Mouse (Mus musculus) bone marrow macrophage, adult 2 months (primary cell): ENCODE results near the gene Map3k12. TPM values are rescaled to one million over a fixed set of nuclear protein-coding genes. Genes with fewer than 3 reads are reported as not detected.

Experiments
- H3K27ac ChIP-seq: 2 replicates; pipeline ENCODE4 v1.5.1; 2012; ENCODE audit warnings: low read depth, low read length; ENCODE audit not compliant: insufficient read depth
- H3K4me1 ChIP-seq: 2 replicates; pipeline ENCODE4 v1.6.1; 2012; ENCODE audit warnings: low read length; ENCODE audit not compliant: control insufficient read depth, insufficient read depth
- H3K4me3 ChIP-seq: 2 replicates; pipeline ENCODE4 v1.5.1; 2012; ENCODE audit warnings: mild to moderate bottlenecking, low read length, moderate library complexity; ENCODE audit not compliant: insufficient read depth
- CTCF ChIP-seq: IDR thresholded peaks from 2 replicates; pipeline ENCODE4 v1.5.1; 2012; ENCODE audit warnings: low read depth, mild to moderate bottlenecking, low read length, moderate library complexity
- POLR2A ChIP-seq: IDR thresholded peaks from 2 replicates; pipeline ENCODE4 v1.6.1; 2012; ENCODE audit warnings: mild to moderate bottlenecking, low read depth, low read length, borderline replicate concordance
- polyA plus RNA-seq: library from polyadenylated mRNA; stranded (reverse); fragments of >200 nt; gene quantifications from 2 replicates; pipeline ENCODE4 v1.2.4, GENCODE M21; 2012; ENCODE audit not compliant: missing spikeins, insufficient read depth, insufficient read length

The Map3k12 gene
- polyA plus RNA-seq, 1 experiment: 17.4 TPM

GRCm38 (mm10) chr15:102463666-102464065, 53.2 kb downstream of the Map3k12 start:
- Histone ChIP-seq H3K4me3 (no peak overlapping the region), H3K27ac (no peak overlapping the region), H3K4me1 (peaks cover 20% of the 10 kb centered on the region)
- TF ChIP-seq POLR2A (no peak), CTCF (no peak)

- H3K4me1 ChIP-seq: peaks cover 25% of the 10 kb centered on the region
- H3K4me3 ChIP-seq: 0 out of 2 replicates have a peak overlapping the region, but pooled peaks have one; percentile 2
- TF ChIP-seq POLR2A (no peak), CTCF (no peak)
- H3K27ac ChIP-seq: no peak overlapping the region
These were observed 55.3 kb downstream of the Map3k12 start for GRCm38 (mm10) chr15:102461430-102462075.

GRCm38 (mm10) chr15:102460971-102461370, 55.9 kb downstream of the Map3k12 start:
- Histone ChIP-seq H3K4me1 (peaks cover 25% of the 10 kb centered on the region), H3K4me3 (peak overlapping the region; percentile 78; the same call in 1 of the 2 replicates), H3K27ac (no peak overlapping the region)
- no peak for TF ChIP-seq POLR2A
- no peak for TF ChIP-seq CTCF

- H3K4me3 ChIP-seq: peak overlapping the region; percentile 78
- TF ChIP-seq POLR2A: no peak
- TF ChIP-seq CTCF: no peak
- 0 out of 2 replicates have a peak overlapping the region, but pooled peaks have one; percentile 41 for H3K27ac ChIP-seq
- H3K4me1 ChIP-seq: peaks cover 25% of the 10 kb centered on the region
These were observed 56.5 kb downstream of the Map3k12 start for GRCm38 (mm10) chr15:102460409-102460808.

GRCm38 (mm10) chr15:102459847-102460246, 57.0 kb downstream of the Map3k12 start:
- peak overlapping the region; percentile 78 for H3K4me3 ChIP-seq
- H3K27ac ChIP-seq: peak overlapping the region; percentile 41
- H3K4me1 ChIP-seq: peaks cover 25% of the 10 kb centered on the region
- TF ChIP-seq POLR2A (no peak), CTCF (no peak)

GRCm38 (mm10) chr15:102459381-102459780, 57.5 kb downstream of the Map3k12 start:
- peaks cover 25% of the 10 kb centered on the region for H3K4me1 ChIP-seq
- TF ChIP-seq CTCF: no peak
- H3K27ac ChIP-seq: peak overlapping the region; percentile 53
- H3K4me3 ChIP-seq: peak overlapping the region; percentile 78

GRCm38 (mm10) chr15:102458904-102459317, 58.0 kb downstream of the Map3k12 start, which contains the start of gene Prr13:
Gene Prr13 (plus strand): TSS chr15:102459028.
- Histone ChIP-seq H3K4me1 (peaks cover 25% of the 10 kb centered on the region), H3K4me3 (peak within 1 kb of the TSS; percentile 78), H3K27ac (peak within 1 kb of the TSS; percentile 53)
- TF ChIP-seq POLR2A (no peak), CTCF (peak; percentile 22; the same call in 1 of the 2 replicates)

- Histone ChIP-seq H3K27ac (peak overlapping the region; percentile 51), H3K4me3 (peak overlapping the region; percentile 78; the same call in 1 of the 2 replicates), H3K4me1 (peaks cover 25% of the 10 kb centered on the region)
- TF ChIP-seq POLR2A (no peak), CTCF (no peak)
These were observed 58.7 kb downstream of the Map3k12 start for GRCm38 (mm10) chr15:102458050-102458736.

GRCm38 (mm10) chr15:102455993-102456392, 60.9 kb downstream of the Map3k12 start:
- TF ChIP-seq CTCF (peak; percentile 76), POLR2A (no peak)
- Histone ChIP-seq H3K4me1 (peaks cover 15% of the 10 kb centered on the region), H3K27ac (no peak overlapping the region), H3K4me3 (no peak overlapping the region)

- TF ChIP-seq POLR2A (no peak), CTCF (no peak)
- Histone ChIP-seq H3K4me3 (no peak overlapping the region), H3K4me1 (peaks cover 4% of the 10 kb centered on the region; the same call in 1 of the 2 replicates), H3K27ac (no peak overlapping the region)
These were observed 65.0 kb downstream of the Map3k12 start for GRCm38 (mm10) chr15:102451666-102452430.
